Mouse (Mus musculus) bone marrow, adult 2 months (tissue): ENCODE measurements around the gene Pitpnm1. TPM values are rescaled to one million over a fixed set of nuclear protein-coding genes. Genes with fewer than 3 reads are reported as not detected.
A peak's percentile ranks its signal among the peaks of the same experiment; 100 is the strongest.

ENCODE experiments used
- H3K27ac ChIP-seq: fragments of 200-500 bp; 2 replicates; pipeline ENCODE4 v1.5.1; 2012; ENCODE audit warnings: low read depth, mild to moderate bottlenecking, control low read depth, inconsistent platforms, low read length; ENCODE audit not compliant: control insufficient read depth, poor library complexity, insufficient read depth
- H3K4me1 ChIP-seq: fragments of 200-500 bp; 2 replicates; pipeline ENCODE4 v1.6.1; 2011; ENCODE audit warnings: low read length; ENCODE audit not compliant: control insufficient read depth, insufficient read depth
- H3K4me3 ChIP-seq: fragments of 200-500 bp; replicated peaks from 2 replicates; pipeline ENCODE3; 2011; ENCODE audit warnings: mild to moderate bottlenecking, low read depth, low read length, control low read depth; ENCODE audit not compliant: control insufficient read depth
- CTCF ChIP-seq: fragments of 200-500 bp; IDR thresholded peaks from 2 replicates; pipeline ENCODE4 v1.5.1; 2011; ENCODE audit warnings: low read length, control low read depth; ENCODE audit not compliant: control insufficient read depth, insufficient read depth
- POLR2A ChIP-seq: fragments of 200-500 bp; IDR thresholded peaks from 2 replicates; pipeline ENCODE4 v1.6.1; 2011; ENCODE audit warnings: low read depth, mild to moderate bottlenecking, control low read depth, low read length, borderline replicate concordance; ENCODE audit not compliant: control insufficient read depth
- WGBS: fragments of 180-500 bp; shearing (Covaris S2); methylation state at CpG from one replicate; pipeline ENCODE4 v1.1.7; 2018; 5-methylcytosine and 5-hydroxymethylcytosine counted together
- polyA plus RNA-seq: library from polyadenylated mRNA; stranded (reverse); fragments of >200 nt; gene quantifications from 2 replicates; pipeline ENCODE4 v1.2.4, GENCODE M21; 2011; ENCODE audit warnings: low replicate concordance; ENCODE audit not compliant: missing spikeins, insufficient read depth, insufficient read length

The Pitpnm1 gene
- polyA plus RNA-seq, 1 experiment = 159 TPM

DNA sequence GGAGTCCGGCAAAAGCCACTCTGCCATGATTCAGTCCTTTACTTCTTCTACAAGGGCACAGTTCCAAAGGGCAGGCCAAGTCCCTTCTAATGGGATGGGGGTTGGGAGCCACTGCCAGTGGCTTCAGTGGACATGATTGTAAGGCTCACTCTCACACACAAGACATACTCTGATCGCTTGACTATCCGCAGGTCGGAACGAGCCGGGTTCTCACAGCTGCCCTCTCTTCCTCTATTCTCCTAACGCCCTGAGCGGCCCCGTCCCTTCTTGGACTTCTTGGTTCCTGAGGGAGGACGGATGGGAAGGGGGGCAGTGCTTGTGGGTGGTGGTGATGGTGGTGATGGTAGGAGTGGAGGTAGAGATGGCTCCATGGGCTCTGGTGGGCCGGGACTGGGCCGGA is 57.0 kb downstream of the Pitpnm1 start:
- Histone ChIP-seq H3K27ac (no peak overlapping the region), H3K4me1 (peaks cover 2% of the 10 kb centered on the region), H3K4me3 (no peak overlapping the region)
- TF ChIP-seq POLR2A = no peak
- TF ChIP-seq CTCF = no peak
- WGBS = 85% methylated on average over 12 of the region's 12 CpGs

- H3K27ac ChIP-seq = no peak overlapping the region
- no peak for TF ChIP-seq CTCF
- no peak for TF ChIP-seq POLR2A
- H3K4me1 ChIP-seq = peaks cover 2% of the 10 kb centered on the region
- 90% methylated on average over 8 of the region's 8 CpGs for WGBS
- H3K4me3 ChIP-seq = no peak overlapping the region
These were observed 59.3 kb downstream of the Pitpnm1 start for GRCm38 (mm10) chr19:4159049-4159448.

- peak; percentile 43; the same call in 1 of the 2 replicates for TF ChIP-seq POLR2A
- TF ChIP-seq CTCF = no peak
- Histone ChIP-seq H3K4me3 (peak within 1 kb of the TSS; percentile 71), H3K4me1 (no peaks in the 10 kb centered on the region; the same call in 1 of the 2 replicates), H3K27ac (peak within 1 kb of the TSS; percentile 0; the same call in 1 of the 2 replicates)
- 8% methylated on average over 42 of the region's 42 CpGs for WGBS
These were observed 63.1 kb downstream of the Pitpnm1 start, which contains the start of gene Rps6kb2 for GRCm38 (mm10) chr19:4162646-4163542. Gene Rps6kb2, minus strand, starts transcription at chr19:4163354.

GRCm38 (mm10) chr19:4163543-4163887 is 63.7 kb downstream of the Pitpnm1 start:
- Histone ChIP-seq H3K4me1 (no peaks in the 10 kb centered on the region; the same call in 1 of the 2 replicates), H3K27ac (0 out of 2 replicates have a peak overlapping the region, but pooled peaks have one; percentile 0), H3K4me3 (peak overlapping the region; percentile 71)
- 39% methylated on average over 4 of the region's 4 CpGs for WGBS
- TF ChIP-seq POLR2A (no peak), CTCF (no peak)

Other genes with a start within 250 kb of the Pitpnm1 start
- gene Chka, start 248.2 kb upstream of the Pitpnm1 start, polyA plus RNA-seq = 9.2 and 17.3 TPM in 2 replicates
- 116 and 292 TPM in 2 replicates for gene Tcirg1, start 192.9 kb upstream of the Pitpnm1 start, polyA plus RNA-seq
- gene Ndufs8, start 187.2 kb upstream of the Pitpnm1 start, polyA plus RNA-seq = 41.6 and 58.3 TPM in 2 replicates
- gene Aldh3b1, start 170.2 kb upstream of the Pitpnm1 start, polyA plus RNA-seq = 12.7 and 47.1 TPM in 2 replicates
- gene Unc93b1, start 164.8 kb upstream of the Pitpnm1 start, polyA plus RNA-seq = 80.1 and 177 TPM in 2 replicates
- gene Aldh3b3, start 141.4 kb upstream of the Pitpnm1 start, polyA plus RNA-seq = 1.6 and 4.4 TPM in 2 replicates
- gene Aldh3b2, start 127.7 kb upstream of the Pitpnm1 start, polyA plus RNA-seq = 2.4 and 4.2 TPM in 2 replicates
- gene Acy3, start 113.4 kb upstream of the Pitpnm1 start, polyA plus RNA-seq = 5.1 and 10.7 TPM in 2 replicates
- gene Tbx10, start 107.2 kb upstream of the Pitpnm1 start, polyA plus RNA-seq = not detected in 2 replicates
- gene Nudt8, start 99.4 kb upstream of the Pitpnm1 start, polyA plus RNA-seq = 9.7 and 18.1 TPM in 2 replicates
- gene Gm49405, start 99.4 kb upstream of the Pitpnm1 start, polyA plus RNA-seq = 1.7 and 2.0 TPM in 2 replicates
- 5.2 and 7.8 TPM in 2 replicates for gene Doc2g, start 96.7 kb upstream of the Pitpnm1 start, polyA plus RNA-seq
- gene Ndufv1, start 87.2 kb upstream of the Pitpnm1 start, polyA plus RNA-seq = 61.7 and 118 TPM in 2 replicates
- 125 and 187 TPM in 2 replicates for gene Gstp1, start 62.0 kb upstream of the Pitpnm1 start, polyA plus RNA-seq
- 21.6 TPM in 1 of 2 replicates, not detected in the other for gene Gstp2, start 54.0 kb upstream of the Pitpnm1 start, polyA plus RNA-seq
- 13.5 and 18.0 TPM in 2 replicates for gene Gstp3, start 40.4 kb upstream of the Pitpnm1 start, polyA plus RNA-seq
- not detected in 2 replicates for gene Cabp2, start 18.4 kb upstream of the Pitpnm1 start, polyA plus RNA-seq
- gene Cdk2ap2, start 2.8 kb upstream of the Pitpnm1 start, polyA plus RNA-seq = 93.3 and 143 TPM in 2 replicates
- 22.0 and 53.5 TPM in 2 replicates for gene Aip, start 25.9 kb downstream of the Pitpnm1 start, polyA plus RNA-seq
- not detected in 2 replicates for gene Gpr152, start 39.8 kb downstream of the Pitpnm1 start, polyA plus RNA-seq
- gene Cabp4, start 44.0 kb downstream of the Pitpnm1 start, polyA plus RNA-seq = 0.29 and 0.60 TPM in 2 replicates
- 75.8 and 114 TPM in 2 replicates for gene Coro1b, start 48.6 kb downstream of the Pitpnm1 start, polyA plus RNA-seq
- 27.6 and 60.8 TPM in 2 replicates for gene Ptprcap, start 53.6 kb downstream of the Pitpnm1 start, polyA plus RNA-seq
- gene Rps6kb2, start 63.4 kb downstream of the Pitpnm1 start, polyA plus RNA-seq = 51.8 and 86.1 TPM in 2 replicates
- 23.3 and 52.9 TPM in 2 replicates for gene Carns1, start 75.5 kb downstream of the Pitpnm1 start, polyA plus RNA-seq
- gene Tbc1d10c, start 91.3 kb downstream of the Pitpnm1 start, polyA plus RNA-seq = 64.3 and 168 TPM in 2 replicates
- 121 and 204 TPM in 2 replicates for gene Ppp1ca, start 92.1 kb downstream of the Pitpnm1 start, polyA plus RNA-seq
- gene Rad9a, start 101.7 kb downstream of the Pitpnm1 start, polyA plus RNA-seq = 24.2 and 39.8 TPM in 2 replicates
- 10.3 and 25.4 TPM in 2 replicates for gene Clcf1, start 114.2 kb downstream of the Pitpnm1 start, polyA plus RNA-seq
- not detected in 2 replicates for gene AC109138.7, start 114.4 kb downstream of the Pitpnm1 start, polyA plus RNA-seq
- 31.7 and 54.7 TPM in 2 replicates for gene Pold4, start 131.9 kb downstream of the Pitpnm1 start, polyA plus RNA-seq
- gene Ssh3, start 169.2 kb downstream of the Pitpnm1 start, polyA plus RNA-seq = 16.9 and 20.7 TPM in 2 replicates
- gene Ankrd13d, start 183.1 kb downstream of the Pitpnm1 start, polyA plus RNA-seq = 8.4 and 53.2 TPM in 2 replicates
- 153 and 243 TPM in 2 replicates for gene Grk2, start 206.2 kb downstream of the Pitpnm1 start, polyA plus RNA-seq